Mouse (Mus musculus): Measurements from ENCODE around the gene Cntrl. TPM values are rescaled to one million over a fixed set of nuclear protein-coding genes. Genes with fewer than 3 reads are reported as not detected.

The Cntrl gene
- polyA plus RNA-seq, 1 experiment from 2014 or later: 21.2 TPM

DNA sequence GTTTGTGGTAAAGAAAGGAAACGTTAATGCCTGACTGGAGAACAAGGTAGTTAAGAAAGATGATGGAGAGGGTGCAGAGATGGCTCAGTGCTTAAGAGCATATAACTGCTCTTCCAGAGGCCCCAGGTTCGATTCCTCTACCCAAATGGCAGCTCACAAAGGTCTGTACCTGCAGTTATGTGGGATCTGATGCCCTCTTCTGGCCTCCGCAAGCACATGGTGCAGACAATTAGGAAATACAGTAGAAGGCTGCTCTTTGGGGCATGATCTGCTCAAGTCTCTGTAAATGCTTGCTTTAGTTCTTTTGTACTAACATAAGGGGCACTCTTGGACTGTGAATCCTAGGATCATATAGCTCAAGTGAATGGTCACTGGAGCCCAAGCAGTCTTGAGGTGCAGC lies 580 bp upstream of the Cntrl start:
- H3K4me3 ChIP-seq (ENCODE audit: low read length): peak overlapping the region; percentile 80
- H3K27ac ChIP-seq (ENCODE audit: low read length): peak overlapping the region; percentile 87
- WGBS: 32% methylated on average over 3 of the region's 3 CpGs
- no peaks in the 10 kb centered on the region for H3K36me3 ChIP-seq (ENCODE audit: insufficient read depth, low read length)
- H3K27me3 ChIP-seq (ENCODE audit: insufficient read depth, low read length): no peaks in the 10 kb centered on the region
- peak overlapping the region; percentile 80 for H3K9ac ChIP-seq (replicated peaks; ENCODE audit: low read length)
- ATAC-seq (ENCODE audit: low FRiP score, low TSS enrichment): peak; percentile 52
- H3K4me1 ChIP-seq (ENCODE audit: insufficient read depth, low read length): no peaks in the 10 kb centered on the region
- peak overlapping the region; percentile 65 for H3K4me2 ChIP-seq (replicated peaks; ENCODE audit: low read depth, low read length)
- no peaks in the 10 kb centered on the region for H3K9me3 ChIP-seq (ENCODE audit: low read length)

DNA sequence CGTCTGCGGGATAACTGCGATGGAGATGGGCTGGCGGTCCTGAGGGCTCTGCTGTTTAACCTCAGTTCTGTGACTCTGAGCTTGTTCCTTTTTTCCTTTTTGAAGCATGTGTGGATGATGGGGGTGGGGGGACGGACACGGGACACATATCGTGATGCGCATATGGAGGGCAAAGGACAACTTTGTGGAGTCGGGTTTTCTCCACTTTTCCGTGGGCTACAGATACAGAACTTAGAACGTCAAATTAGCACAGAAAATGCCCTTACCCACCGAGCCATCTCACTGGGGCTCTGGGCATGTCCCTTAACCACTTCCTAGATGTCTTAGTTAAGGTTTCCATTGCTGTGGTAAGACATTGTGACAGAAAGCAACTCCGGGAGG lies 622 bp downstream of the Cntrl start:
- H3K27me3 ChIP-seq (ENCODE audit: insufficient read depth, low read length): no peaks in the 10 kb centered on the region
- H3K36me3 ChIP-seq (ENCODE audit: insufficient read depth, low read length): no peaks in the 10 kb centered on the region
- 1% methylated on average over 13 of the region's 13 CpGs for WGBS
- peak overlapping the region; percentile 80 for H3K9ac ChIP-seq (replicated peaks; ENCODE audit: low read length)
- no peak; the same call in 1 of the 2 replicates for ATAC-seq (ENCODE audit: low FRiP score, low TSS enrichment)
- peak overlapping the region; percentile 80 for H3K4me3 ChIP-seq (ENCODE audit: low read length)
- peak overlapping the region; percentile 65 for H3K4me2 ChIP-seq (replicated peaks; ENCODE audit: low read depth, low read length)
- no peaks in the 10 kb centered on the region for H3K9me3 ChIP-seq (ENCODE audit: low read length)
- H3K27ac ChIP-seq (ENCODE audit: low read length): peak overlapping the region; percentile 87; the same call in 1 of the 2 replicates
- no peaks in the 10 kb centered on the region for H3K4me1 ChIP-seq (ENCODE audit: insufficient read depth, low read length)

DNA sequence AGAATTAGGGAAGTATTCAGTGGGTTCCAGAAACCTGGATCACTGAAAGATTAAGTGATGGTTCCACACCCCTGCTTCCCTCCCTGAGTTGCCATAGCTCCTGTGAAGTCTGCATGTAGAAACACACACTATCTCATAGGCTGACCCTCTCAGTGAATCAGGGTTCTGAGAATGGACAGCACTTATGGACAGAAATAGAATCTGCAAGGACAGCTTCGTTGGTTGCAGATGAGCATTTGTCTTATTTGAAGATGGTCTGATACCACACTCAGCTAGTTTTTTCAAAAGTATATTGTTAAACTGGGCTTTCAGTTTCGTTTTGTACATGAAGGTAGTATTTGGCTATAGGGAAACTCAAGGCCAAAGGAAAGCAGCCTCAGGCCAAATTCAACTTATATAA lies 1.2 kb downstream of the Cntrl start:
- Histone ChIP-seq H3K9me3 (ENCODE audit: low read length) (no peaks in the 10 kb centered on the region), H3K4me3 (ENCODE audit: low read length) (no peak overlapping the region), H3K9ac (replicated peaks; ENCODE audit: low read length) (no peak overlapping the region), H3K27me3 (ENCODE audit: insufficient read depth, low read length) (no peaks in the 10 kb centered on the region), H3K36me3 (ENCODE audit: insufficient read depth, low read length) (0 out of 2 replicates have a peak, but pooled peaks cover 5% of the 10 kb centered on the region), H3K27ac (ENCODE audit: low read length) (no peak overlapping the region), H3K4me1 (ENCODE audit: insufficient read depth, low read length) (no peaks in the 10 kb centered on the region), H3K4me2 (replicated peaks; ENCODE audit: low read depth, low read length) (no peak overlapping the region; the same call in 1 of the 2 replicates)
- no peak for ATAC-seq (ENCODE audit: low FRiP score, low TSS enrichment)
- whole genome bisulfite sequencing: 77% methylated on average over 2 of the region's 2 CpGs

DNA sequence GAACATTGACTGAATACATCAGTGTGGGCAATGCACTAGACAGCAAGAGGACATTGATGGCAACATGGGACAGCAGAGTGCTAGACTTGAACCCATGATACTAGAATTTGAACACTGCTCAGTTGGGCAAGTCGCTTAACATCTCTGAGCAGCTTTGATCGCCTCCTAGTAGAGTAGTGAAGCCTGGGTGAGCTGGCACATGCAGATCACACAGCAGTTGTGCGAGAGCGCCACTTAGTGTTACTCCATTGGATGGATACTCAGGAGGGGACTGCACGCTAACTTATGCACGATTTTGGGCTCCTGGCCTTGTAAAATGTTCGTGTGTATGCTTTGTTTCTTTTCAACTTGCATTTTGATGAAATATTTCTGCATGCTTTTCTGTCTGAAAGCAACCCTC lies 15.4 kb downstream of the Cntrl start:
- Histone ChIP-seq H3K27ac (ENCODE audit: low read length) (no peak overlapping the region), H3K9ac (replicated peaks; ENCODE audit: low read length) (no peak overlapping the region), H3K4me1 (ENCODE audit: insufficient read depth, low read length) (no peaks in the 10 kb centered on the region), H3K4me2 (replicated peaks; ENCODE audit: low read depth, low read length) (no peak overlapping the region), H3K27me3 (ENCODE audit: insufficient read depth, low read length) (no peaks in the 10 kb centered on the region), H3K36me3 (ENCODE audit: insufficient read depth, low read length) (peaks cover 18% of the 10 kb centered on the region), H3K4me3 (ENCODE audit: low read length) (no peak overlapping the region), H3K9me3 (ENCODE audit: low read length) (no peaks in the 10 kb centered on the region)
- WGBS: 81% methylated on average over 7 of the region's 7 CpGs
- ATAC-seq (ENCODE audit: low FRiP score, low TSS enrichment): no peak

DNA sequence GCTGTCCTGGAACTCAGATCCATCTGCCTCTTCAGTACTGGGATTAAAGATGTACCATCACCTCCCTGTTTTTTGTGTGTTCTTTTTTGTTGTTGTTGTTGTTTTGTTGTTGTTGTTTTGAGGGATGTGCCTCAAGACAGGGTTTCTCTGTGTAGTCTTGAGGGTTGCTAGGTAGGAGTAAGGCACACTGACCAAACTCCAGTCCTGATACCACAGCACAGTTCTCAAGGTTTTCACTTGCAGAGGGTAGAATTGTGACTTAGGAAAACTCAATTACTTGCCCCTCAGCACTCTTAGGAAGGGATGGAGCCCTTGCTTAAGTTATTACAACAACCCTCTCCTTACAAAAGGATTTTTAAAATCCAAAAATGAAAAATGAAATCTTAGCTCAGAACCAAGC lies 22.2 kb downstream of the Cntrl start:
- peak overlapping the region; percentile 84 for H3K4me2 ChIP-seq (replicated peaks; ENCODE audit: low read depth, low read length)
- no peak overlapping the region for H3K9ac ChIP-seq (replicated peaks; ENCODE audit: low read length)
- peaks cover 10% of the 10 kb centered on the region for H3K4me1 ChIP-seq (ENCODE audit: insufficient read depth, low read length)
- H3K9me3 ChIP-seq (ENCODE audit: low read length): no peaks in the 10 kb centered on the region
- no peaks in the 10 kb centered on the region for H3K27me3 ChIP-seq (ENCODE audit: insufficient read depth, low read length)
- H3K36me3 ChIP-seq (ENCODE audit: insufficient read depth, low read length): peaks cover 16% of the 10 kb centered on the region
- H3K27ac ChIP-seq (ENCODE audit: low read length): peak overlapping the region; percentile 94; the same call in 1 of the 2 replicates
- ATAC-seq (ENCODE audit: low FRiP score, low TSS enrichment): no peak
- peak overlapping the region; percentile 65 for H3K4me3 ChIP-seq (ENCODE audit: low read length)

DNA sequence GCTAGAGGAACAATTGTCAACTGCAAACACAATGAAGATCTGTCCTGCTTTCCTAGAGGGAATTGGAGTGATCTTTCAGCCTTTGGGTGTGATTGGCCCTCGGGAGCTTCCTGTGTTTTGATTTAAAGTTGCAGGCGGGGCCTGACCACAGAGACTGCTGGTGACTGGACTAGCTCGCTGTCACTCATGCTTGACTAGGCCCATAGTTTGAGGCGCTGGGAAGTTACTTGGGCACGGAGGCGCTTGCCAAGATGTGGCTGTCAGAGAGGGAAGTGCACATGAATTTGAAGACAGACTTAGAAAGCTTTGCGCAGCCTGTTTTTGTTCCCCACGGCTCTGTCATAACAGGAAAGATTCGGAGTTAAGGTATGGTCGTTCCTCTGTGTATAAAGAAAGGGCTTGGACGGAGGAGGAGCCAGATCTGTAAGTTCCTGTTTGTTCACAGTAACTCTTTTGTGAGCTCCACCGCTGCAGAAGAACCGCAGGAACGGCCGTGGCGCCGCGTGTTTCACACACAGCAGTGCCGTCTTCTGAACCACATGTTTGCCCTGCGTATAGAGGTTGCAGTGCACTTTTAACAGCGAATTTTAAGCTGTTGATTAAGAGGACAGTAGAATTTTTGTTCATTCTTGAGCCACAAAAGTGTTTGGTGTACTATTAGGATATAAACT lies 22.8 kb downstream of the Cntrl start:
- peak overlapping the region; percentile 82 for H3K9ac ChIP-seq (replicated peaks; ENCODE audit: low read length)
- peaks cover 20% of the 10 kb centered on the region for H3K36me3 ChIP-seq (ENCODE audit: insufficient read depth, low read length)
- H3K4me3 ChIP-seq (ENCODE audit: low read length): peak overlapping the region; percentile 65
- no peaks in the 10 kb centered on the region for H3K9me3 ChIP-seq (ENCODE audit: low read length)
- no peaks in the 10 kb centered on the region for H3K27me3 ChIP-seq (ENCODE audit: insufficient read depth, low read length)
- peak overlapping the region; percentile 84 for H3K4me2 ChIP-seq (replicated peaks; ENCODE audit: low read depth, low read length)
- peak overlapping the region; percentile 94 for H3K27ac ChIP-seq (ENCODE audit: low read length)
- WGBS: under 1% methylated on average over 21 of the region's 21 CpGs
- peaks cover 10% of the 10 kb centered on the region for H3K4me1 ChIP-seq (ENCODE audit: insufficient read depth, low read length)
- ATAC-seq (ENCODE audit: low FRiP score, low TSS enrichment): peak; percentile 100

DNA sequence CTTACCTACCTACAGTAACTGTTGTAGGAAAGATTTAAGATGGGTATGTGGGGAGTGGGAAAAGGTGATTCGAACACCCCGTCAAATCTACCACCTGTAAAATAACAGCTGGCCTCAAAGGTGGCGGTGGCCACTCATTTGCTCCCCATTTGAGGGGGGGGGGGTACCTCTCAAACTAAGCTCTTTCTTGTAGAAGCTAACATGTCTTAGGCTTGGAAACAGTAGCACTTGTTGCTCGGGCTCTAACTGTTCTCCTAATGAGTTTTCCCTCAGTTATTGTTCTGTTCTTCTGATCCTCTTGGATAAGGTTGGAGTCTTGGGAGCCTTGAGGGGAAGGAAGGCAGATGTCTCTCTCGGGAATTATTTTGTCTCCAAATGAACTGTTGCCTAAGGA lies 23.4 kb downstream of the Cntrl start:
- H3K9me3 ChIP-seq (ENCODE audit: low read length): no peaks in the 10 kb centered on the region
- 2% methylated on average over 5 of the region's 5 CpGs for WGBS
- peak overlapping the region; percentile 82 for H3K9ac ChIP-seq (replicated peaks; ENCODE audit: low read length)
- ATAC-seq (ENCODE audit: low FRiP score, low TSS enrichment): no peak
- H3K36me3 ChIP-seq (ENCODE audit: insufficient read depth, low read length): peaks cover 23% of the 10 kb centered on the region
- H3K27ac ChIP-seq (ENCODE audit: low read length): peak overlapping the region; percentile 94
- H3K4me1 ChIP-seq (ENCODE audit: insufficient read depth, low read length): peaks cover 10% of the 10 kb centered on the region
- H3K4me3 ChIP-seq (ENCODE audit: low read length): peak overlapping the region; percentile 65
- H3K27me3 ChIP-seq (ENCODE audit: insufficient read depth, low read length): no peaks in the 10 kb centered on the region
- peak overlapping the region; percentile 84 for H3K4me2 ChIP-seq (replicated peaks; ENCODE audit: low read depth, low read length)

DNA sequence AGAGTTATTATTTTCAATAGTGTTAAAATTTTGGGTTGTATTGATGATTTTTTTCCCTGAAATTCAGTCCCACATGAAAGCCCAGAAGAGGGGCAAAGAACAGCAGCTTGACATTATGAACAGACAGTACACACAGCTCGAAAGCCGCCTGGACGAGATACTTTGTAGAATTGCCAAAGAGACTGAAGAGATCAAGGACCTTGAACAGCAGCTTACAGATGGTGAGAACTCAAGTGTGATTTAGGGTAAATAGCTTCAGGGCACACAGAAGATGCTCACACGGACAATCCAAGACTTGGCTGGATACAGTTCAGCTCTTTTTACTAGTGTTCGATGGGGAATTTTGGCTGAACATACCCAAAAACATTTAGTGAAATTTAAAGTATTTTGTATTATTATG lies 24.6 kb downstream of the Cntrl start:
- WGBS: 87% methylated on average over 5 of the region's 5 CpGs
- no peak for ATAC-seq (ENCODE audit: low FRiP score, low TSS enrichment)
- Histone ChIP-seq H3K36me3 (ENCODE audit: insufficient read depth, low read length) (peaks cover 29% of the 10 kb centered on the region), H3K4me1 (ENCODE audit: insufficient read depth, low read length) (peaks cover 10% of the 10 kb centered on the region), H3K9ac (replicated peaks; ENCODE audit: low read length) (no peak overlapping the region), H3K4me2 (replicated peaks; ENCODE audit: low read depth, low read length) (no peak overlapping the region), H3K4me3 (ENCODE audit: low read length) (no peak overlapping the region), H3K27me3 (ENCODE audit: insufficient read depth, low read length) (no peaks in the 10 kb centered on the region), H3K9me3 (ENCODE audit: low read length) (no peaks in the 10 kb centered on the region), H3K27ac (ENCODE audit: low read length) (no peak overlapping the region)

DNA sequence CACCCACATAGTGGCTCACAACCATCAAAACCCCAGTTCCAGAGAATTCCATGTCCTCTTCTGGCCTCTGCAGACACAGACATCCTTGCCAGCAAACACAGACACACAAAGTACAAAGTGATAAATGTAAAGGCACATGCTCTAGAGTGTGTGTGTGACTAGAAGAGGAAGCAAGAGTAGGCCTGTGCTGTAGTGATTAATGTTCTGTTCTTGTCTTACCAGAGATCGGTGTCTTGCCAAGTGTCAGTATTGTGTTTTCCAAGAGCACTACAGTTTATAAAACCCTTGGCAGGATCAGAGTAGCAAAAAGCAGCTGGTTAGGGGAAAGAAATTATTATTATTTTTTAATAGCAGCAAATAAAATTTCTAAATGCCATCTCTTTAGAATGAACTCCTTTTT lies 29.3 kb downstream of the Cntrl start:
- Histone ChIP-seq H3K4me3 (ENCODE audit: low read length) (no peak overlapping the region), H3K4me2 (replicated peaks; ENCODE audit: low read depth, low read length) (no peak overlapping the region), H3K9me3 (ENCODE audit: low read length) (no peaks in the 10 kb centered on the region), H3K36me3 (ENCODE audit: insufficient read depth, low read length) (peaks cover 40% of the 10 kb centered on the region), H3K4me1 (ENCODE audit: insufficient read depth, low read length) (no peaks in the 10 kb centered on the region), H3K9ac (replicated peaks; ENCODE audit: low read length) (no peak overlapping the region), H3K27ac (ENCODE audit: low read length) (no peak overlapping the region), H3K27me3 (ENCODE audit: insufficient read depth, low read length) (no peaks in the 10 kb centered on the region)
- ATAC-seq (ENCODE audit: low FRiP score, low TSS enrichment): no peak
- WGBS: 81% methylated on average over 1 of the region's 1 CpGs

DNA sequence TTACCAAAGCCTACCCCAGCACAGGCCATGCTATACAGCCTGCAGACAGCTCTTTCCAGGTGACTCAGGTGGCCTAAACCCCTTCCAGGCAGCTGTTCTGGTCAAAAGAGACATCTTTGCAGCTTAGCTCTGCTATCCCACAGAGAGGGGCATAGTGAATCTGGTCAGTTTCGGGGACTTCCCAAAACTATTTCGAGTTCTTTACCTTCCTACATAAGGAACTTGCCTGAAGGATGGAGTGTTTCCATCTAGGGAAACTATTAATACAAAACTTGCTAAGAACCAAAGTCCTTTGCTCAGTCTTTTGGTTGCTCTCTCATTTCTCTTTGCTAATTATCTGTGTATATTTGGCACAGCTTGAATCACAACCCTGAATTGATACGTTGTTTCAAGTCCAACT lies 32.4 kb downstream of the Cntrl start:
- Histone ChIP-seq H3K36me3 (ENCODE audit: insufficient read depth, low read length) (peaks cover 59% of the 10 kb centered on the region), H3K9ac (replicated peaks; ENCODE audit: low read length) (no peak overlapping the region), H3K4me3 (ENCODE audit: low read length) (no peak overlapping the region), H3K27ac (ENCODE audit: low read length) (no peak overlapping the region), H3K27me3 (ENCODE audit: insufficient read depth, low read length) (no peaks in the 10 kb centered on the region), H3K4me1 (ENCODE audit: insufficient read depth, low read length) (no peaks in the 10 kb centered on the region), H3K4me2 (replicated peaks; ENCODE audit: low read depth, low read length) (no peak overlapping the region), H3K9me3 (ENCODE audit: low read length) (no peaks in the 10 kb centered on the region)
- 94% methylated on average over 3 of the region's 3 CpGs for WGBS
- no peak for ATAC-seq (ENCODE audit: low FRiP score, low TSS enrichment)
